Mouse (Mus musculus): Measurements from ENCODE around the gene Gm12695.

The Gm12695 gene

DNA sequence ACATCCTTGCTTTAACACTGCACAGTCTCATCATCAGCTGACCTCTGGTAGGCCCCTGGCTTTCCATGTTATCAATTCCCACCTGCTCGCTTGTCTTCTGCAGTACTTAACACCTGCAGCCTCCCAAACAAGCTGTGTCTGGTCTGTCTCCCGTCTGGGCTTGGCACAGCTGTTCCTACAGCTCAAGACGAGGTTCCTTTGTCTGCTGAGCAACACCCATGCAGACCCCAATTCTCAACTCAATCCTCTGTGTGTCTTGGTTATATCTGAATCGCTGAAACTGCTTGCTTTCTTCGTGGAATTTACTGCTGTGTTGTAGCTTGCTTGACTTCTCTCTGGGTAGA, 86.8 kb downstream of the Gm12695 start:
- no peak for DNase-seq (ENCODE audit: low read depth, low spot score)

- no peak for DNase-seq (ENCODE audit: low read depth, low spot score)
Measured at GRCm38 (mm10) chr4:96697511-96698217, 87.3 kb downstream of the Gm12695 start.

- DNase-seq (ENCODE audit: low read depth, low spot score) = no peak
Measured at GRCm38 (mm10) chr4:96696614-96697360, 88.2 kb downstream of the Gm12695 start.

GRCm38 (mm10) chr4:96687358-96687803, 97.6 kb downstream of the Gm12695 start:
- DNase-seq (ENCODE audit: low read depth, low spot score) = no peak

DNA sequence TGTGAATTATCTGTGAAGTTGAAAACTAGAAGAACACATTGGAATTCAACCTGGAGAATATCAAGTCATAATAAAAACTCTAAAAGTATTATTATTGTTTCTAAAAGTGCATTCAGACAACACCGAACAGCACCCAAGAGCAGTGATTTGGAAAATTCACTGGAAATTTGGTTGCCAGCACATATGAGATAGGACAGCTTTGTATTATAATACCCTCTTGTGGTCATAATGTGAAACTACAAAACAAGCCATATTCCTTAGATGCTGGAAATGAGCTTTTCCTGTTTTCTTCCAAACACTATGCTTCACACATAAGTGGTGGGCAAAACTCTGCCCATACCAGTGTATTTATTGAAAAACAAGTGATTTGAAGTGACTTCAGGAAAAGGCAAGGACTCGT, 101.5 kb downstream of the Gm12695 start:
- DNase-seq (ENCODE audit: low read depth, low spot score) = no peak

DNA sequence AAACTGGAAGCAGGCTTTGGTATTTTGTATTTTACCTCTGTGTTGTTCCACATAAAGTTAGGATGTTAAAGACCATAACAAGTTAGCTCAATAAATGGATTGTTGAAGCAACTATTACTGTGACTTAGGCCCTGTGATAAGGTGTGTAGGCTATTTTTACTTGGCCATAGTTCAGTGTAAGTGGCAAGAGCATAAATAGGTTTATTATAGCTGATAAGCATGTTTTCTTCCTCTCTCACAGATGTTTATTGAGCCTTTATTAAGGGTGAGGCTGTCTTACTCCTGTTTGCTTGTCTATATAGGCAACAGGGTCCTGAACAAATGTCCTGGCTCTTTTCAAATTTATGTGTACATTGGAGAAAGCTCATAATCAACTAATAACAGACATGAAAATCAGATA, 104.0 kb downstream of the Gm12695 start:
- DNase-seq (ENCODE audit: low read depth, low spot score) = no peak

DNA sequence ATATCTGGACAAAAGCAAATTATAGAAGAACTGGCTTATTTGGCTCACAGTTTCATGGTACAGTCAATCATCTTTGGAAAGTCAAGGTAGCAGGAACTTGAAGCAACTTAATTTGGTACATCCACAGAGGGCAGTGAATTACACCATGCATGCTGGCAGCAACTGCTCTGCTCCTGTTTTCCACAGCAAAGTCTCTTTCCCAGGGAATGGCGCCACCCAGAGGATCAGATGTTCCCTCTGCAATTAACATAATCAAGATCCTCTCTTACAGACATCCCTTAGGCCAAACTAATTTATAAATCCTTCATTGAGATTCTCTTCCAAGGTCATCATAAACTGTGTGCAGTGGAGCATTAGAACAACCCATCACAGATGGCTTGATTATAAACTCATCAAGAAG, 104.8 kb downstream of the Gm12695 start:
- DNase-seq (ENCODE audit: low read depth, low spot score) = no peak

Measured in c-Kit-negative CD71-positive TER-119-positive erythroid progenitor cells, embryonic 14.5 days (primary cell).